Mouse (Mus musculus) forebrain, embryonic 10.5 days (tissue): ENCODE results near the gene Cacnb4. TPM values are rescaled to one million over a fixed set of nuclear protein-coding genes. Genes with fewer than 3 reads are reported as not detected.

Source experiments
- DNase-seq: peaks from one replicate; pipeline ENCODE4 v3.0.0-alpha.2; 2017; ENCODE audit warnings: low spot score; ENCODE audit errors: extremely low spot score
- H3K27ac ChIP-seq: fragments of 300-500 bp; sonication (generic); 2 replicates; pipeline ENCODE4 v1.5.1; 2016; ENCODE audit warnings: mild to moderate bottlenecking
- H3K27me3 ChIP-seq: fragments of 300-500 bp; sonication (generic); 2 replicates; pipeline ENCODE4 v1.6.1; 2016; ENCODE audit warnings: mild to moderate bottlenecking; ENCODE audit not compliant: poor library complexity, severe bottlenecking
- H3K36me3 ChIP-seq: fragments of 300-500 bp; sonication (generic); replicated peaks from 2 replicates; pipeline ENCODE4 v1.6.1; 2016; ENCODE audit warnings: mild to moderate bottlenecking, moderate library complexity
- H3K4me1 ChIP-seq: fragments of 300-500 bp; sonication (generic); 2 replicates; pipeline ENCODE4 v1.6.1; 2016
- H3K4me3 ChIP-seq: fragments of 300-500 bp; sonication (generic); 2 replicates; pipeline ENCODE4 v1.5.1; 2016; ENCODE audit warnings: mild to moderate bottlenecking, moderate library complexity
- H3K9me3 ChIP-seq: fragments of 300-500 bp; sonication (generic); 2 replicates; pipeline ENCODE4 v1.6.1; 2016; ENCODE audit warnings: mild to moderate bottlenecking, moderate library complexity
- WGBS: fragments of 180-500 bp; shearing (Covaris S2); methylation state at CpG from one replicate; pipeline ENCODE4 v1.1.7; 2016; 5-methylcytosine and 5-hydroxymethylcytosine counted together
- polyA plus RNA-seq: library from polyadenylated mRNA; unstranded; fragments of >200 nt; fragmentation: Nextera tagmentation; extraction: Ambion mirVana; gene quantifications from 2 replicates; pipeline ENCODE4 v1.2.1, GENCODE M21; 2016

Cacnb4 gene
- polyA plus RNA-seq, 1 experiment from 2014 or later: 0.50 TPM

DNA sequence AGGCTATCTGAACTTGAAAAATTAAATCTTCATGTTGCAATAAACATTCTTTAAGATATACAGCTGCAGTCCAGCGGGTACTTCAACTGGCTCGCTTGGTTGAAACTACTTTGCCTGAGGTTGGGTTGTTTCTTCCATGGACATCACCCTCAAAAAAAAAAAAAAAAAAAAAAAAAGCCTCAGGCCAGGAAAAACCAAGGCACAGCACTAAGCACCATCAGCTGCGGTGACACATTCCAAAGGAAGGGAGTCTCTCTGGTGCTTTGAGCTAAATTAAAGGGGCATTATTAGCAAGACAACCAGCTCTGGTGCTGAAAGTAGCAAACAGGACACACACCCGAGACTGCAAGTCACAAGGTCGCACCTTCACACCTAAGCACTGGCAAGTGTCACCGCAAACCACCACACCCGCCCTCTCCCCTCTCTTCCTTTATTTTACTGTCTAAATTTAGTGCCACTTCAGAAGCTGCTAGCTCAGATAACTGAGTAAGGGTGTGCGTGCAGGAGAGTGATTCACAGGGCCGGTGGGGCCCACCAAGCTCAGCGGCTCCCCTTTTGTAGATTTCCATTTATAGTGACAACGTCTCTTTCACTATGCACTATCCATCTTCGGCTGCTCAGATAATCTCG is 105.2 kb downstream of the Cacnb4 start:
- H3K9me3 ChIP-seq: no peaks in the 10 kb centered on the region
- H3K4me1 ChIP-seq: 0 out of 2 replicates have a peak, but pooled peaks cover 3% of the 10 kb centered on the region
- H3K36me3 ChIP-seq: no peaks in the 10 kb centered on the region
- no peak overlapping the region for H3K4me3 ChIP-seq
- no peak overlapping the region for H3K27ac ChIP-seq
- no peaks in the 10 kb centered on the region for H3K27me3 ChIP-seq
- no peak for DNase-seq
- 85% methylated on average over 13 of the region's 13 CpGs for WGBS

DNA sequence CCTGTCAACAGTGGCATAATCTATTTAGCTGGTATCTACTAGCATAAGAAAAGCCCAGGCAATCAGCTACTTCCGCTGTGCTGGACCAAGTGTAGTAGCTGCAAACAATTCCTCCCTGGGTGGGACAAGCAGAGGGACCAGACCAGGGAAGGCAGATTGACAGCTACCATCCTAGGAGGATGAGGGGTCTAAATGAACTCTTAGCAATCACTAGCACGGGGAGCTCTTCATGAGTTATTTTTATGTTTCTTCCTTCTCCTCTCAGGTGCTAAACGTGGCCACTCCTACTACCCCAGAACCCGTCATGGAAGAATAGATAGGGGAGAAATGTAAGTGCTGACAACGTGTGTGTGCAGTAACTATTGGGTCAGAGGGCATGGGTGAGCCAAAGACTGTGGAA is 105.8 kb downstream of the Cacnb4 start:
- no peak for DNase-seq
- Histone ChIP-seq H3K27me3 (no peaks in the 10 kb centered on the region), H3K9me3 (no peaks in the 10 kb centered on the region), H3K4me1 (0 out of 2 replicates have a peak, but pooled peaks cover 3% of the 10 kb centered on the region), H3K36me3 (no peaks in the 10 kb centered on the region), H3K27ac (no peak overlapping the region), H3K4me3 (no peak overlapping the region)
- WGBS: 80% methylated on average over 5 of the region's 5 CpGs

DNA sequence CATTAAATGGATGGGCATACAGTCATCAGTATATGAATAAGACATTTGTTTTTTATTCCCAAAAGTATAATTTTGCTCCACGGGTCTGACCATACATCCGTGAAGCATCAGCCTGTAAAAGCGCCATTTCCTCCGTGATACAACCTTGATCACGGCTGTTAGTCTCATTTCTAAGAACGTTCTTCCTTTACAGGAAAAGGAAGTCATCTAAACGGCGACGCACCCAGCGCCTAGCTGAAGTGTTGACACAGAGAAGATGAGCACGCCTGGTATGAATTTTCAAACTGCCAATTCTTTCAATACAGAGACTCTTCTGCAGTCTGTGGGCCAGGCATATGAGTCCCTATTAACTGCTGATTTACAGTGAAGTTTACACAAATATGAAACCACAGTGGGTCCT is 106.5 kb downstream of the Cacnb4 start:
- Histone ChIP-seq H3K36me3 (no peaks in the 10 kb centered on the region), H3K27ac (no peak overlapping the region), H3K4me3 (no peak overlapping the region), H3K9me3 (no peaks in the 10 kb centered on the region), H3K4me1 (0 out of 2 replicates have a peak, but pooled peaks cover 3% of the 10 kb centered on the region), H3K27me3 (no peaks in the 10 kb centered on the region)
- DNase-seq: no peak
- WGBS: 90% methylated on average over 11 of the region's 11 CpGs

DNA sequence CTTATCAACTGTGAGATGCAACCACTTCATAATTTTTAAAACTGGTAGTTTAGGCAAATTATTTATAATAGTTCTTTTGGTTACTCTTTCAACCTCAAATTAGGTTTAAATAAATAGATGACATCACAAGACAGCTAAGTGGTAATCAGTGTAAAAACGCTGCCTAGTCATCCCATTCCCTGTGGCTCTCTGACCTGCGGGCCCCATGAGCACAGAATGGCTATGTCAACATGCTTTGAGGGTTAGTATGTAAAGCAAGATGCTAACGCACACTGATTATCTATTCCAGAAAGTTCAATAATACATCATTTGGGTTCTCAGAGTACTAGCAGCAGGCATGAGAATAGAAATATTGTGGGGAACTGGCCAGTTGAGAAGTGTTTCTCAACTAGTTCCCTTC is 108.5 kb downstream of the Cacnb4 start:
- no peaks in the 10 kb centered on the region for H3K36me3 ChIP-seq
- no peak for DNase-seq
- H3K27me3 ChIP-seq: no peaks in the 10 kb centered on the region
- 85% methylated on average over 3 of the region's 3 CpGs for WGBS
- no peak overlapping the region for H3K27ac ChIP-seq
- 0 out of 2 replicates have a peak, but pooled peaks cover 3% of the 10 kb centered on the region for H3K4me1 ChIP-seq
- H3K4me3 ChIP-seq: no peak overlapping the region
- no peaks in the 10 kb centered on the region for H3K9me3 ChIP-seq

DNA sequence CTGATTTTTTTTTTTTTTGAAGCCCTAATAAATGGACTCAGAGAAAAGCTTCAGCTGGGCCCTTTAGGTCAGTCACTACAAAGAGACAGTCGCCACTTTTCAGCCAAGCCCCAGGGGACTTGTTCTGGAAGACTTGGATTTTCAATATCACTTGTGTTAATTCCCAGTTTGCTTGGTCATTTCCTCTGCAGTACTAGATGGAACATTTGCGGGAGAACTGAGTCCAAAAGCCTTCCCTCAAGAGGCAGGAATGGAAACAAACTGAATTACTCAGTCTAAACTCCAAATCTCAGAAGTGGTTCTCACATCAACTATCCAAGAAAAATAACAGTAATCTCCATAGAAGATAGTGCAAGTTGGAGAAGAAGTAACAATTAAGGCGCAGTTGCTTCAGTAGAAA is 109.2 kb downstream of the Cacnb4 start:
- Histone ChIP-seq H3K27ac (no peak overlapping the region), H3K27me3 (no peaks in the 10 kb centered on the region), H3K36me3 (no peaks in the 10 kb centered on the region), H3K9me3 (no peaks in the 10 kb centered on the region), H3K4me3 (no peak overlapping the region), H3K4me1 (0 out of 2 replicates have a peak, but pooled peaks cover 3% of the 10 kb centered on the region)
- WGBS: 76% methylated on average over 3 of the region's 3 CpGs
- DNase-seq: no peak

DNA sequence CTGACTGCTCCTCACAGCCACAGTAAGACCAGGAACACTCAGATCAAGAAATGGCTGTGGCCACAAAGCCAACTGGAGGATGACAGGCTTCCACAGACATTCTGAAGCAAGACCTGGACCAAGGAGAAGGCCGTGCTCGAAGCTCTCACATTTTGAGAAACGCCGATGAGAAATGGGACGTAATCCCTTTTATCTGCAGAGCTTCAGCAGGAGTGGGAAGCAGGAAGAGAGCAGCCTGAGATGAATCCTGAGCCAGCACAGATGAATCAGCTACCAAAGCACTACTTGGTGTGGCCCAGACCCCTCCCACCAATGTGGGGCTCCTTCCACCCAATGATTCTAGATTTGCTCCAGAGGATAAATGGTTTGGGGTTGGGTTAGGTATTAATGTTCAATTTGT is 113.4 kb downstream of the Cacnb4 start:
- no peak for DNase-seq
- no peak overlapping the region for H3K27ac ChIP-seq
- no peaks in the 10 kb centered on the region for H3K36me3 ChIP-seq
- H3K9me3 ChIP-seq: no peaks in the 10 kb centered on the region
- 95% methylated on average over 5 of the region's 5 CpGs for WGBS
- no peak overlapping the region for H3K4me3 ChIP-seq
- peaks cover 7% of the 10 kb centered on the region for H3K4me1 ChIP-seq
- H3K27me3 ChIP-seq: no peaks in the 10 kb centered on the region

DNA sequence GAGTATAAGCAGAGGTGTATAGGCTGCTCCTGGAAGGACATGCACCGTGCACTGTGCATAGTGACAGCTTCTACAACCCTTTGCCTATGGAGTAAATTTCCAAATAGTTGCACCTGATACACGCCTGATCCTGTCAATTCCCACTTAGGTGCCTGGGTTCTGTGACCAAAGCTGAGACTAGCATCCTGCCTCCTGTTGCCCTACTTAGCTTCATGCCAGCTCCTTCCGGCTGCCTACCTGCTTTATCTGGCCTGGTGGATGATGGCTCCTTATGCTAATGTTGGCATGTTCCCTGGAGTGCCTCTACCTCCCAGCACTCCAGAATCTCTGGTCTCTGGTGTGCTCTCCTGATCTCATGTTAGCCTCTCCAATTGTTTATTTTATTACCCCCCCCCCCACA is 114.3 kb downstream of the Cacnb4 start:
- WGBS: 88% methylated on average over 3 of the region's 3 CpGs
- Histone ChIP-seq H3K27me3 (no peaks in the 10 kb centered on the region), H3K36me3 (no peaks in the 10 kb centered on the region), H3K9me3 (no peaks in the 10 kb centered on the region), H3K27ac (no peak overlapping the region), H3K4me3 (no peak overlapping the region), H3K4me1 (peaks cover 16% of the 10 kb centered on the region)
- no peak for DNase-seq

DNA sequence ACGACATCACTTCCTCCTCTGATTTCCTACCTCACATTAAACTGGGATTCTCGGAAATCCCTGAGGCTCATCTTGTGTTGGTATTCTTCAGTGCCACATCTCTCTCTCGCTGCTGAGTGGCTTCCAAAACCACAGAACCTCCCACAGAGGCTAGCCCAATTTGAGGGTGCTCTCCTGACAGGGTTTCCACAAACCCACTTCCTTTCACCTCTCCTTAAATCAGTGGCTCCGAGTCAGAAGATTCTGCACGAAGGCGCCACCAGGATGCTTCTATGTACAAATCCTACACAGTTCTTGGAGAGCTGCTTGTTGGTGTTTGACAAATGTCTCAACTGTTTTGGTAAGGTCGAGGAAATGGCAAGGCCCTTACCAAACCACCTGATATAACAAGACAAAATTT is 115.5 kb downstream of the Cacnb4 start:
- Histone ChIP-seq H3K4me3 (no peak overlapping the region), H3K27me3 (no peaks in the 10 kb centered on the region), H3K27ac (no peak overlapping the region), H3K9me3 (no peaks in the 10 kb centered on the region), H3K36me3 (no peaks in the 10 kb centered on the region), H3K4me1 (peaks cover 19% of the 10 kb centered on the region)
- 87% methylated on average over 7 of the region's 7 CpGs for WGBS
- no peak for DNase-seq

DNA sequence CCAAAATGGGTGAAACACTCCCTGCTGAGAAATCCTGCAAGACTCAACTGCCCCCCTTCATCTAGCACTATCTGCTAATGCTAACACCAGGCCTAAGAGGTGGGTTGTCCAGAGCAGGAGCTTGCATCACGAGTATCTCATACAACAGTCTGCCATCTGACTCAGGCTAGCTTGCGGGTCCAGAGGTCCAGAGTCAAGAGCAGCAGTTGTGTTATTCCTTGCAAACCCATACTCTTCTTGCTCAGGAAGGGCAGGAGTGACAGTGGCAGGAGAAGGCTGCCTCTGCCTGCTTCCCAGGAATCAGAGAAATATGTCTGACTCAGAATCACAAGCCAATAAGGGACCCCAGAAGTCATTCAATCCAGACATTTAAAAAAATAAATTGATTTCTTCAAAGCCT is 116.4 kb downstream of the Cacnb4 start:
- Histone ChIP-seq H3K27ac (no peak overlapping the region), H3K4me3 (no peak overlapping the region), H3K27me3 (no peaks in the 10 kb centered on the region), H3K4me1 (peaks cover 19% of the 10 kb centered on the region), H3K36me3 (no peaks in the 10 kb centered on the region), H3K9me3 (no peaks in the 10 kb centered on the region)
- 79% methylated on average over 2 of the region's 2 CpGs for WGBS
- no peak for DNase-seq

DNA sequence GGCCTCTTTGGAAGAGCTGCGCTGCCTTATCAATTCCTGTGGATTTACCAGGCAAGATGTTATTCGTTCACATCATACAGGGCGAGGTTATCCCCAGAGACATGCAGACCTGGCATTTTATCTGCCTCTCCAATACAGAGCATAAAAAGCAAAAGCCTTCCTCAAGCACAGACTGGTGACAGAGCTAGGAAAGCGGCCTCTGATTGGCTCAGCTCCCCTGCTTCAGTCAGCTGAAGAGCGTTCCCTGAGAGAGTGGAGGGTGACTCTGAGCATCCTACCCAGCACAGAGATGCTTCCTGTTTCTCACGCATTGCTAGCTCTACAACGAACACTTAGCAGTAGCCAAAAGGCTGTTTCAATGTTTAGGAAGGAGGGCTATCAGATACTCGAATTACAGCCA is 118.2 kb downstream of the Cacnb4 start:
- peaks cover 19% of the 10 kb centered on the region for H3K4me1 ChIP-seq
- DNase-seq: no peak
- H3K27me3 ChIP-seq: no peaks in the 10 kb centered on the region
- WGBS: 45% methylated on average over 8 of the region's 8 CpGs
- H3K9me3 ChIP-seq: no peaks in the 10 kb centered on the region
- H3K4me3 ChIP-seq: no peak overlapping the region
- no peak overlapping the region for H3K27ac ChIP-seq
- no peaks in the 10 kb centered on the region for H3K36me3 ChIP-seq

DNA sequence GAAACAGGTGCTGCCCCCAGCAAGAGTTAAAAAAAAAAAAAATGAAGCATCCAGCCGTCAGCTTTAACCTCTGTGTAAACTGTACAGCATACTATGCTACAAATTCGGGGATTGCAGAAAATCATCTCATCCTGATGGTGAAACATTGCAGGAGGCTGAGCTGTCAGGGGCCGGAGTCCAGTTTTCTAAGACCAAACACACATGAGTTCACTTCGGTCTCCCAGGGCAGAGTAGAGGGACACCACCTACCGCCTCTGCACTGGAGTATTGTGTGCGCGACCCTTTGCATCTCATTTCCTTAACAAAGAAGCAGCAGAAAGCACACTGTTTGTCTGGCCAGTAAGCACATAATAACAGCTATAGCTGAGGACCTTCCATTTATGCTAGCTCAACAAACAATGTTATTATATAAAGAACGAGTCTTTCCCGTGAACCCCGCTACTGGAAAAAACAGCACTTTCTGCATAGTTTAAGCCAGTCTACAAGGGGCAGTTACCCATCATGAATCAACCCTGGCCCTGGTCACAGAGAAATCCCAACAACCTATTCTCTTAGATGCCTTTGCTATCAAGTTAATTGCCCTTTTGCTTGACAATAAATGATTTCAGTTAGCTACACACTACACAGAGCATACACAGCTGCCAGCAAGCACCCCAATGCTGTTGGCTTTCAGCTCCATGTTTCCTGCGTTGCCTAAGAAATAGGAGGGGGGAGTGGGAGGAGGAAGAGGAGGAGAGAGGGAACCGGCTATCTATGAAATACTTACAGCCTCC is 118.9 kb downstream of the Cacnb4 start:
- Histone ChIP-seq H3K4me3 (peak overlapping the region; percentile 4; the same call in 1 of the 2 replicates), H3K4me1 (peaks cover 19% of the 10 kb centered on the region), H3K36me3 (no peaks in the 10 kb centered on the region), H3K27ac (no peak overlapping the region), H3K9me3 (no peaks in the 10 kb centered on the region), H3K27me3 (no peaks in the 10 kb centered on the region)
- DNase-seq: no peak
- WGBS: 65% methylated on average over 12 of the region's 12 CpGs

DNA sequence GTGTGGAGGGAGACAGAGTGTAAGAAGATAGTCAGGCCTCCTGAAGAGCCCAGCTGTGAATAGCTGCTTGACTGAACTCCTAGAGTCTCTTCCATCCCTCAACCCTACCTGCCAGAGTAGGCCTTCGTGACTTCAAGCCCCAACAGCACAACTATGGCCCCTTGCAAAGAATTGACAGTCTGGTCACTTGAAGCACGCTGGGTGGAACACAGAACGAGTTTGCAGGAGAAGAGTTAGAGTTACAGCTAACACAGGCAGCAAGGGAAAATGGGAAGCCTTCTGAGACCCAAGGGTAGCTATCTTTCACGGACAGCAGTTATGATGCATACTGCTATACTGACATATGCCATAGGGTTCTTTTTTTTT is 119.7 kb downstream of the Cacnb4 start:
- H3K27ac ChIP-seq: no peak overlapping the region
- no peak for DNase-seq
- no peaks in the 10 kb centered on the region for H3K27me3 ChIP-seq
- H3K4me1 ChIP-seq: peaks cover 19% of the 10 kb centered on the region
- no peaks in the 10 kb centered on the region for H3K36me3 ChIP-seq
- H3K4me3 ChIP-seq: no peak overlapping the region
- WGBS: 86% methylated on average over 4 of the region's 4 CpGs
- H3K9me3 ChIP-seq: no peaks in the 10 kb centered on the region

DNA sequence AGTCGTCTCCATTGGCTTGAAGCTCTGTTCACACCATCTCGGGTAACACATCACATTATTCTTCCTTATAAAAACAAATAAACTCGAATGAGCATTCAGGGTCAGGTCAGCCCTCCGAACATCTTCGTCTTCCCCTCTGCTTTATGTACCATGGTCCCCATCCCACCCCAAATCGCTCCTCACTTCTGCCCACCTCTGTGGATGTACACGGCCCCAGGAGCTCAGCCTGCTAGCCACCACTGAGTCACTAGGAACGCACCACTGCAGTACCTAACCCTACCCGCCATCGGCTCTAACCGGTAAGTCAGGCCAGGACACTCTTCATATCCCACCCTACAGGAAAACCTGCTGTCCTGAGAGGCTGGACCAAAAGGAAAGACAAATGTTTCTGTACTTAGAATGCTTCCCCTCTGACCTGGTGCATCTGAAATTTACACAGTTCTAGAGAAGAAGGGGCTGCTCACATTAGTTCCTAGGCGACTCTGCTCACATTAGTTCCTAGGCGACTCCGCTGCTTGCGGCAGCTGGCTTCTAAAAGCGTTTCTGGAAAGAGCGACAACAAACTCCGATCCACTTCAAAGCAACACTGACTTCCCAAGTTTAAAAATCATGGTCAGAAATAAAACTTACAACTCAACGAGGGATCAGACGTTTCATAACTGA is 120.2 kb downstream of the Cacnb4 start:
- Histone ChIP-seq H3K4me3 (no peak overlapping the region), H3K36me3 (no peaks in the 10 kb centered on the region), H3K9me3 (no peaks in the 10 kb centered on the region), H3K4me1 (peaks cover 19% of the 10 kb centered on the region), H3K27me3 (no peaks in the 10 kb centered on the region), H3K27ac (no peak overlapping the region)
- DNase-seq: no peak
- 91% methylated on average over 20 of the region's 20 CpGs for WGBS
